8 mouse cellular contexts compared by ENCODE assay signal in the genomic region with DNA sequence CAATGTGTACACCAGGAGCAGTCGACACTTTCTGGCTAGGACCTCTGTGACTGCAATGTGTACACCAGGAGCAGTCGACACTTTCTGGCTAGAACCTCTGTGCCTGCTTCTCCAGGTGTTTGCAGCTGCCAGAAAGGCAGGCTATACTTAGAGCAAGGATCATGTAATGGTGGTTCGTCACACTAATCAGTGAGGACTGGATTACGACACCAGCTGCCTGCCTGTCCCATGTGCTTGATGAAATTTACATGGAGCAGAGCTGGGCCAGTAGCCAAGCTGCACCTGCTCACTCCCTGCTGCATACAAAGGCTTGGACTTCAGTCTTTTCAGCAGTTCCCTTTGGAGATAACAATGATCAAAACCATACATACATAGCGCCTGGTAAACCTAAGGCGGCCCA. TPM values are rescaled to one million over a fixed set of nuclear protein-coding genes. Genes with fewer than 3 reads are reported as not detected.
DNase-seq lines count a peak whose midpoint lies in the region; ATAC-seq and TF ChIP-seq lines count a peak whose summit lies in the region.

No protein-coding gene starts in this region.

- 22% methylated on average over 6 of the region's 6 CpGs for WGBS in heart, embryonic 12.5 days
- WGBS in lung, postnatal 0 days, result 50% methylated on average over 6 of the region's 6 CpGs

- TF ChIP-seq CTCF in lung, postnatal 0 days (IDR thresholded peaks at IDR 0.05), result no peak

- peak overlapping the region; percentile 25 for H3K4me3 ChIP-seq in heart, embryonic 12.5 days
- H3K4me3 ChIP-seq in lung, postnatal 0 days (ENCODE audit: low read depth, low read length), result no peak overlapping the region

- intact Hi-C loops in gastrocnemius, postnatal 36 days (cut with DNase I), result no loop called here

- H3K36me3 ChIP-seq in heart, embryonic 12.5 days, result peaks cover 6% of the 10 kb centered on the region; the same call in 1 of the 2 replicates
- no peaks in the 10 kb centered on the region for H3K36me3 ChIP-seq in lung, postnatal 0 days (ENCODE audit: insufficient read depth, low read length)

- peak overlapping the region; percentile 82 for H3K27ac ChIP-seq in heart, embryonic 12.5 days (ENCODE audit: poor library complexity, severe bottlenecking)
- peak overlapping the region; percentile 66 for H3K27ac ChIP-seq in lung, postnatal 0 days (ENCODE audit: low read length)

- TF ChIP-seq EP300 in lung, postnatal 0 days (IDR thresholded peaks at IDR 0.05), result 0 out of 2 replicates have a peak, but pooled peaks have one; percentile 18

- peak overlapping the region; percentile 27; the same call in 1 of the 2 replicates for H3K9ac ChIP-seq in heart, embryonic 12.5 days
- H3K9ac ChIP-seq in lung, postnatal 0 days (replicated peaks; ENCODE audit: low read depth), result no peak overlapping the region

- peak overlapping the region; percentile 69 for H3K4me2 ChIP-seq in heart, embryonic 12.5 days
- peak overlapping the region; percentile 23; the same call in 1 of the 2 replicates for H3K4me2 ChIP-seq in lung, postnatal 0 days (replicated peaks; ENCODE audit: low read depth, low read length)

- peak; percentile 56; the same call in 1 of the 2 replicates for ATAC-seq in heart, embryonic 12.5 days (ENCODE audit: insufficient number of reproducible peaks, low FRiP score)
- ATAC-seq in lung, postnatal 0 days, result peak; percentile 68

- peak; percentile 67 for DNase-seq in gastrocnemius, adult 18-20 months (ENCODE audit: low spot score)
- no peak for DNase-seq in gastrocnemius, postnatal 36 days
- DNase-seq in cerebellum, postnatal 4 days (ENCODE audit: low spot score in 2 of 2), result peak; percentile 44 to 81
- peak; percentile 55 for DNase-seq in kidney, postnatal 10 days
- DNase-seq in lung, postnatal 0 days (ENCODE audit: low spot score), result peak; percentile 88
- peak; percentile 15 for DNase-seq in right cerebral cortex, postnatal 25 days
- DNase-seq in natural killer cell, adult 2 months (ENCODE audit: low spot score in 2 of 2), result no peak

- peaks cover 48% of the 10 kb centered on the region for H3K4me1 ChIP-seq in heart, embryonic 12.5 days (replicated peaks)
- peaks cover 26% of the 10 kb centered on the region for H3K4me1 ChIP-seq in lung, postnatal 0 days (ENCODE audit: insufficient read depth, low read depth, low read length)

- H3K9me3 ChIP-seq in heart, embryonic 12.5 days (replicated peaks), result no peaks in the 10 kb centered on the region
- H3K9me3 ChIP-seq in lung, postnatal 0 days (ENCODE audit: low read length), result no peaks in the 10 kb centered on the region

- H3K27me3 ChIP-seq in heart, embryonic 12.5 days (replicated peaks), result no peaks in the 10 kb centered on the region
- H3K27me3 ChIP-seq in lung, postnatal 0 days (replicated peaks; ENCODE audit: insufficient read depth, low read length), result no peaks in the 10 kb centered on the region

RNA-seq across cellular contexts. Expression of gene D17Wsu92e, which starts 23.7 kb away (rescaled TPM):
- 100 to 1,000 TPM; 211 to 222 TPM for total RNA-seq in gastrocnemius, adult 18-20 months (2021)
- total RNA-seq in gastrocnemius, postnatal 36 days (2021), result 100 to 1,000 TPM; 167 to 174 TPM
- polyA plus RNA-seq in heart, embryonic 12.5 days (2016; fragmentation: Nextera tagmentation; extraction: Ambion mirVana), result 14.8 and 15.1 TPM in 2 replicates
- 17.6 and 20.3 TPM in 2 replicates for polyA plus RNA-seq in lung, postnatal 0 days (2015; fragmentation: Nextera tagmentation; extraction: Ambion mirVana)

RNA-seq across cellular contexts. Expression of gene Snrpc, which starts 41.2 kb away (rescaled TPM):
- 10 to 100 TPM; 66.9 to 69.7 TPM for total RNA-seq in gastrocnemius, adult 18-20 months (2021)
- 10 to 100 TPM; 69.6 to 70.4 TPM for total RNA-seq in gastrocnemius, postnatal 36 days (2021)
- 221 and 222 TPM in 2 replicates for polyA plus RNA-seq in heart, embryonic 12.5 days (2016; fragmentation: Nextera tagmentation; extraction: Ambion mirVana)
- polyA plus RNA-seq in lung, postnatal 0 days (2015; fragmentation: Nextera tagmentation; extraction: Ambion mirVana), result 172 and 185 TPM in 2 replicates

RNA-seq across cellular contexts. Expression of gene Uhrf1bp1, which starts 59.5 kb away (rescaled TPM):
- 10 to 100 TPM; 23.7 to 26.1 TPM for total RNA-seq in gastrocnemius, adult 18-20 months (2021)
- 10 to 100 TPM; 17.0 to 26.8 TPM for total RNA-seq in gastrocnemius, postnatal 36 days (2021)
- polyA plus RNA-seq in heart, embryonic 12.5 days (2016; fragmentation: Nextera tagmentation; extraction: Ambion mirVana), result 6.4 and 7.2 TPM in 2 replicates
- 1.5 and 1.6 TPM in 2 replicates for polyA plus RNA-seq in lung, postnatal 0 days (2015; fragmentation: Nextera tagmentation; extraction: Ambion mirVana)

Comparison
In these comparisons a context has a peak if more than half of its experiments do, and no peak if none do; other contexts are left out.
1. DNase-seq: peak in gastrocnemius, adult 18-20 months (single experiment), cerebellum, postnatal 4 days (2 of 2), kidney, postnatal 10 days (single experiment), lung, postnatal 0 days (single experiment) and right cerebral cortex, postnatal 25 days (single experiment); none in gastrocnemius, postnatal 36 days (0 of 2) and natural killer cell, adult 2 months (0 of 2).